Mouse (Mus musculus) forebrain, embryonic 10.5 days (tissue): ENCODE data around the gene Acbd3. TPM values are rescaled to one million over a fixed set of nuclear protein-coding genes. Genes with fewer than 3 reads are reported as not detected.

ENCODE experiments used
- DNase-seq: peaks from one replicate; pipeline ENCODE4 v3.0.0-alpha.2; 2017; ENCODE audit warnings: low spot score; ENCODE audit errors: extremely low spot score
- H3K27ac ChIP-seq: fragments of 300-500 bp; sonication (generic); 2 replicates; pipeline ENCODE4 v1.5.1; 2016; ENCODE audit warnings: mild to moderate bottlenecking
- H3K27me3 ChIP-seq: fragments of 300-500 bp; sonication (generic); 2 replicates; pipeline ENCODE4 v1.6.1; 2016; ENCODE audit warnings: mild to moderate bottlenecking; ENCODE audit not compliant: poor library complexity, severe bottlenecking
- H3K36me3 ChIP-seq: fragments of 300-500 bp; sonication (generic); replicated peaks from 2 replicates; pipeline ENCODE4 v1.6.1; 2016; ENCODE audit warnings: mild to moderate bottlenecking, moderate library complexity
- H3K4me1 ChIP-seq: fragments of 300-500 bp; sonication (generic); 2 replicates; pipeline ENCODE4 v1.6.1; 2016
- H3K4me3 ChIP-seq: fragments of 300-500 bp; sonication (generic); 2 replicates; pipeline ENCODE4 v1.5.1; 2016; ENCODE audit warnings: mild to moderate bottlenecking, moderate library complexity
- H3K9me3 ChIP-seq: fragments of 300-500 bp; sonication (generic); 2 replicates; pipeline ENCODE4 v1.6.1; 2016; ENCODE audit warnings: mild to moderate bottlenecking, moderate library complexity
- WGBS: fragments of 180-500 bp; shearing (Covaris S2); methylation state at CpG from one replicate; pipeline ENCODE4 v1.1.7; 2016; 5-methylcytosine and 5-hydroxymethylcytosine counted together
- polyA plus RNA-seq: library from polyadenylated mRNA; unstranded; fragments of >200 nt; fragmentation: Nextera tagmentation; extraction: Ambion mirVana; gene quantifications from 2 replicates; pipeline ENCODE4 v1.2.1, GENCODE M21; 2016

Acbd3 gene
- 14.7 and 17.0 TPM in 2 replicates for polyA plus RNA-seq

GRCm38 (mm10) chr1:180725704-180726179, at the start of gene Acbd3:
Acbd3 (plus strand) TSS chr1:180726043.
- under 1% methylated on average over 52 of the region's 52 CpGs for WGBS
- Histone ChIP-seq H3K27me3 (no peaks in the 10 kb centered on the region), H3K4me1 (peaks cover 31% of the 10 kb centered on the region), H3K27ac (peak within 1 kb of the TSS; percentile 93), H3K9me3 (no peaks in the 10 kb centered on the region), H3K4me3 (peak within 1 kb of the TSS; percentile 100), H3K36me3 (no peaks in the 10 kb centered on the region)
- peak; percentile 93 for DNase-seq

GRCm38 (mm10) chr1:180691284-180691683, 34.6 kb upstream of the Acbd3 start:
- H3K36me3 ChIP-seq = peaks cover 59% of the 10 kb centered on the region

GRCm38 (mm10) chr1:180696626-180697352, 29.1 kb upstream of the Acbd3 start, which contains the start of gene Mixl1:
Mixl1 (minus strand) TSS chr1:180697034.
- H3K4me3 ChIP-seq = peak within 1 kb of the TSS; percentile 54
- no peaks in the 10 kb centered on the region for H3K9me3 ChIP-seq
- H3K27ac ChIP-seq = no peak within 1 kb of the TSS
- peaks cover 65% of the 10 kb centered on the region for H3K27me3 ChIP-seq
- peaks cover 13% of the 10 kb centered on the region for H3K4me1 ChIP-seq
- 2% methylated on average over 78 of the region's 79 CpGs for WGBS
- peak; percentile 30 for DNase-seq
- H3K36me3 ChIP-seq = peaks cover 10% of the 10 kb centered on the region

More at GRCm38 (mm10) chr1:180691284-180691683, 34.6 kb upstream of the Acbd3 start:
- Histone ChIP-seq H3K4me1 (peaks cover 2% of the 10 kb centered on the region), H3K4me3 (no peak overlapping the region), H3K9me3 (no peaks in the 10 kb centered on the region), H3K27me3 (peaks cover 24% of the 10 kb centered on the region), H3K27ac (no peak overlapping the region)
- DNase-seq = no peak
- WGBS = 93% methylated on average over 7 of the region's 7 CpGs

GRCm38 (mm10) chr1:180698063-180698462, 27.8 kb upstream of the Acbd3 start:
- no peak for DNase-seq
- Histone ChIP-seq H3K27ac (no peak overlapping the region), H3K36me3 (no peaks in the 10 kb centered on the region), H3K4me1 (peaks cover 13% of the 10 kb centered on the region), H3K4me3 (no peak overlapping the region), H3K27me3 (peaks cover 65% of the 10 kb centered on the region), H3K9me3 (no peaks in the 10 kb centered on the region)
- 57% methylated on average over 5 of the region's 5 CpGs for WGBS

- Histone ChIP-seq H3K27ac (no peak overlapping the region), H3K4me1 (0 out of 2 replicates have a peak, but pooled peaks cover 5% of the 10 kb centered on the region), H3K9me3 (no peaks in the 10 kb centered on the region), H3K36me3 (no peaks in the 10 kb centered on the region), H3K4me3 (no peak overlapping the region), H3K27me3 (peaks cover 20% of the 10 kb centered on the region)
- 64% methylated on average over 6 of the region's 6 CpGs for WGBS
- no peak for DNase-seq
Measured at GRCm38 (mm10) chr1:180703400-180703799, 22.4 kb upstream of the Acbd3 start.

GRCm38 (mm10) chr1:180707368-180707767, 18.5 kb upstream of the Acbd3 start:
- no peak overlapping the region for H3K27ac ChIP-seq
- 69% methylated on average over 3 of the region's 3 CpGs for WGBS
- H3K36me3 ChIP-seq = no peaks in the 10 kb centered on the region
- DNase-seq = no peak
- H3K27me3 ChIP-seq = no peaks in the 10 kb centered on the region
- 0 out of 2 replicates have a peak, but pooled peaks cover 5% of the 10 kb centered on the region for H3K4me1 ChIP-seq
- H3K9me3 ChIP-seq = no peaks in the 10 kb centered on the region
- H3K4me3 ChIP-seq = no peak overlapping the region

- H3K27me3 ChIP-seq = no peaks in the 10 kb centered on the region
- no peaks in the 10 kb centered on the region for H3K36me3 ChIP-seq
- no peak overlapping the region for H3K27ac ChIP-seq
- no peak overlapping the region for H3K4me3 ChIP-seq
- WGBS = 81% methylated on average over 3 of the region's 3 CpGs
- no peak for DNase-seq
- H3K9me3 ChIP-seq = no peaks in the 10 kb centered on the region
- 0 out of 2 replicates have a peak, but pooled peaks cover 5% of the 10 kb centered on the region for H3K4me1 ChIP-seq
Measured at GRCm38 (mm10) chr1:180707813-180708212, 18.0 kb upstream of the Acbd3 start.

- H3K27me3 ChIP-seq = no peaks in the 10 kb centered on the region
- DNase-seq = no peak
- no peak overlapping the region for H3K4me3 ChIP-seq
- 0 out of 2 replicates have a peak, but pooled peaks cover 5% of the 10 kb centered on the region for H3K4me1 ChIP-seq
- no peaks in the 10 kb centered on the region for H3K9me3 ChIP-seq
- no peaks in the 10 kb centered on the region for H3K36me3 ChIP-seq
- WGBS = 81% methylated on average over 14 of the region's 14 CpGs
- no peak overlapping the region for H3K27ac ChIP-seq
Measured at GRCm38 (mm10) chr1:180708935-180709776, 16.7 kb upstream of the Acbd3 start.

- DNase-seq = no peak
- no peaks in the 10 kb centered on the region for H3K36me3 ChIP-seq
- H3K4me3 ChIP-seq = no peak overlapping the region
- 82% methylated on average over 5 of the region's 5 CpGs for WGBS
- no peaks in the 10 kb centered on the region for H3K27me3 ChIP-seq
- no peaks in the 10 kb centered on the region for H3K9me3 ChIP-seq
- no peaks in the 10 kb centered on the region for H3K4me1 ChIP-seq
- no peak overlapping the region for H3K27ac ChIP-seq
Measured at GRCm38 (mm10) chr1:180718756-180719155, 7.1 kb upstream of the Acbd3 start.

- WGBS = 90% methylated on average over 6 of the region's 6 CpGs
Measured at GRCm38 (mm10) chr1:180719483-180719882, 6.4 kb upstream of the Acbd3 start.

GRCm38 (mm10) chr1:180719951-180720689, 5.7 kb upstream of the Acbd3 start:
- 48% methylated on average over 5 of the region's 5 CpGs for WGBS
- no peaks in the 10 kb centered on the region for H3K9me3 ChIP-seq
- peak; percentile 82 for DNase-seq
- H3K4me1 ChIP-seq = peaks cover 2% of the 10 kb centered on the region
- H3K4me3 ChIP-seq = no peak overlapping the region
- no peak overlapping the region for H3K27ac ChIP-seq
- no peaks in the 10 kb centered on the region for H3K27me3 ChIP-seq
- no peaks in the 10 kb centered on the region for H3K36me3 ChIP-seq

More at GRCm38 (mm10) chr1:180719483-180719882, 6.4 kb upstream of the Acbd3 start:
- H3K27ac ChIP-seq = no peak overlapping the region
- H3K4me3 ChIP-seq = no peak overlapping the region
- DNase-seq = no peak
- no peaks in the 10 kb centered on the region for H3K27me3 ChIP-seq
- H3K36me3 ChIP-seq = no peaks in the 10 kb centered on the region
- no peaks in the 10 kb centered on the region for H3K9me3 ChIP-seq
- no peaks in the 10 kb centered on the region for H3K4me1 ChIP-seq

- no peak for DNase-seq
- 64% methylated on average over 1 of the region's 1 CpGs for WGBS
- Histone ChIP-seq H3K4me3 (no peak overlapping the region), H3K27me3 (no peaks in the 10 kb centered on the region), H3K27ac (no peak overlapping the region), H3K36me3 (no peaks in the 10 kb centered on the region), H3K4me1 (peaks cover 21% of the 10 kb centered on the region), H3K9me3 (no peaks in the 10 kb centered on the region)
Measured at GRCm38 (mm10) chr1:180722608-180723007, 3.2 kb upstream of the Acbd3 start.
